Mouse (Mus musculus) hindbrain, embryonic 15.5 days (tissue): Measurements from ENCODE around the gene Lmx1b. TPM values are rescaled to one million over a fixed set of nuclear protein-coding genes. Genes with fewer than 3 reads are reported as not detected.

Experiments used
- ATAC-seq: fragments of 200-750 bp; cut with Nextera tagmentation; 2 replicates; pipeline ENCODE4 v1.8.0; 2017; ENCODE audit warnings: low read depth, moderate number of reproducible peaks, moderate TSS enrichment; ENCODE audit not compliant: low FRiP score
- H3K27ac ChIP-seq: fragments of 300-500 bp; sonication (generic); replicated peaks from 2 replicates; pipeline ENCODE4 v1.5.1; 2015; ENCODE audit warnings: mild to moderate bottlenecking, inconsistent platforms
- H3K27me3 ChIP-seq: fragments of 300-500 bp; sonication (generic); 2 replicates; pipeline ENCODE4 v1.6.1; 2015; ENCODE audit warnings: control low read depth, inconsistent platforms
- H3K36me3 ChIP-seq: fragments of 300-500 bp; sonication (generic); 2 replicates; pipeline ENCODE4 v1.6.1; 2015; ENCODE audit warnings: control low read depth, inconsistent platforms
- H3K4me1 ChIP-seq: fragments of 300-500 bp; sonication (generic); replicated peaks from 2 replicates; pipeline ENCODE4 v1.6.1; 2015; ENCODE audit warnings: control low read depth, inconsistent platforms
- H3K4me2 ChIP-seq: fragments of 300-500 bp; sonication (generic); 2 replicates; pipeline ENCODE4 v1.6.1; 2015; ENCODE audit warnings: moderate library complexity, mild to moderate bottlenecking, inconsistent platforms
- H3K4me3 ChIP-seq: fragments of 300-500 bp; sonication (generic); 2 replicates; pipeline ENCODE4 v1.5.1; 2015; ENCODE audit warnings: mild to moderate bottlenecking, inconsistent platforms
- H3K9ac ChIP-seq: fragments of 300-500 bp; sonication (generic); 2 replicates; pipeline ENCODE4 v1.6.1; 2015; ENCODE audit warnings: inconsistent platforms
- H3K9me3 ChIP-seq: fragments of 300-500 bp; sonication (generic); 2 replicates; pipeline ENCODE4 v1.6.1; 2016; ENCODE audit warnings: control low read depth, inconsistent platforms
- WGBS: fragments of 180-500 bp; shearing (Covaris S2); methylation state at CpG from one replicate; pipeline ENCODE4 v1.1.7; 2015; 5-methylcytosine and 5-hydroxymethylcytosine counted together
- polyA plus RNA-seq: library from polyadenylated mRNA; unstranded; fragments of >200 nt; fragmentation: Nextera tagmentation; extraction: Ambion mirVana; gene quantifications from 2 replicates; pipeline ENCODE4 v1.2.1, GENCODE M21; 2015

Lmx1b gene
- polyA plus RNA-seq, 1 experiment from 2014 or later, result 6.2 TPM

DNA sequence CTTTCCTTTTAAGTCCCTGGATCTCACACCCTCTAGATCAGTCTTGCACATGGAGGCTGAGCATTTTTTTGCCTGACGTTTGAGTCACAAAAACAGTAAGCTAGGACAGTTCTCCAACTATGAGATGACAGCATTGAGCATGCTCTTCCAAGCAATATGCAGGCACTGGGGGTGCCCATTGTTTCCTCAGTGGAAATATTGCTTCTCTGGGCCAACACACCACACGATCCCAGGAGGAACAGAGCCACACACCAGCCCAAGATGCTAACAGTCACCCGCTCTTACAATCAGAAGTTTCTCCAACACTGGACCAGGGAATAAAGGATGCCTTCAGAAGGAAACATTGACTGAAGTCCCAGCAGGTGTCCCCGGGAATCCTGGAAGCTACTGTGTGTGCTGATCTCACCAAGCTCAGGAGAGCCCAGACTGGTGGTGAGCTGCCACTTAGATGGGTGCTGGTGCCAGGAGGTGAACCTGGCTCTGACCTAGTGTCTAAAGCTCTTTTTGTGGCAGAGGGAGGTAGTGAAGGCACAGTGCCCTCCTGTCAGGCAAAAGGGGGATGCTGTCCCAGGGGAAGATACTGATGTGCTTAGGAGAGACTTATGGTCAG lies 5.7 kb downstream of the Lmx1b start:
- WGBS, result 13% methylated on average over 4 of the region's 4 CpGs
- peaks cover 81% of the 10 kb centered on the region for H3K27me3 ChIP-seq
- H3K4me1 ChIP-seq, result peaks cover 25% of the 10 kb centered on the region
- H3K4me3 ChIP-seq, result peak overlapping the region; percentile 39
- peak overlapping the region; percentile 65 for H3K27ac ChIP-seq
- H3K9me3 ChIP-seq, result no peaks in the 10 kb centered on the region
- ATAC-seq, result no peak
- peak overlapping the region; percentile 53 for H3K4me2 ChIP-seq
- H3K9ac ChIP-seq, result peak overlapping the region; percentile 34; the same call in 1 of the 2 replicates
- H3K36me3 ChIP-seq, result no peaks in the 10 kb centered on the region

DNA sequence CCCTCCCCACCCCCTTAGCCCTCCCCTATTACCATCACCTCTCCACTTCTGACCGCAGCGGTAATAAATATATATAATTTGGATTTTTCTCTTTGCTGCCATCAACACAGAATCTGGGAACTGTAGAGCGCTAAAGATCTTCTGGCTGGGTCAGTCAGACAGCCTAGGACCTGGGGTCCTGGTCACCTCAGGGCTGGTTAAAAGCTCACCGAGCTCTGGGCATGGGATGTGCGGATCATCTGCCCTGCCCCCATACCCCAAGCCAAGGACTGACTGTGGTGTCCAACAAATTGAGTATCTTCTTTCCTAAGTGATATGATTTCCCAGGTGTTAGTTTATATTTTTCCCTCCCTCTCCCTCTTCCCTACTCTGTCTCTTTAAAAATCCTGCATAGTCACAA lies 6.4 kb downstream of the Lmx1b start:
- WGBS, result 16% methylated on average over 5 of the region's 5 CpGs

DNA sequence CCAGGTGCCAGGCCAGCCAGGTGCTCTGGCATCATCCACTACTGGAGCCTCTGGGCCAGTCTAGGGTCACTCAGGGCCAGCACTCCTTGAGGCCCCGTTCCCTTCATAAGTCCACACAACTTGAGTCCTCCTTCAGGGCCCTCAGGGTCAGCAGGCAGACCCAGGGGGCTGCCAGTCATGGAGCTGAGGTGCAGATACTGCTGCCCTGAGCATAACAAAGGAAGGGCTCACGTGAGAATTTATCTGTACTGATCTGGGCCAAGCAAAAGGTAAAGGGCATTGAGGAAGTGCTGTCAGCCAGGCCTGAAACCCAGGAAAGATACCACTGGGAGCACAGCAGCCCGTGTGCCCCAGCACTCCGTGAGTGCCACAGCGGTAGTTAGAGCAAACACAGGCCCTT lies 7.1 kb downstream of the Lmx1b start:
- Histone ChIP-seq H3K4me3 (no peak overlapping the region), H3K9ac (no peak overlapping the region)
- WGBS, result 6% methylated on average over 5 of the region's 5 CpGs

More for the DNA sequence above, 6.4 kb downstream of the Lmx1b start:
- peak overlapping the region; percentile 53 for H3K4me2 ChIP-seq
- no peak overlapping the region for H3K4me3 ChIP-seq
- no peak overlapping the region for H3K9ac ChIP-seq
- H3K27me3 ChIP-seq, result peaks cover 81% of the 10 kb centered on the region
- H3K27ac ChIP-seq, result no peak overlapping the region
- H3K9me3 ChIP-seq, result no peaks in the 10 kb centered on the region
- ATAC-seq, result no peak
- H3K4me1 ChIP-seq, result peaks cover 19% of the 10 kb centered on the region; the same call in 1 of the 2 replicates
- no peaks in the 10 kb centered on the region for H3K36me3 ChIP-seq

DNA sequence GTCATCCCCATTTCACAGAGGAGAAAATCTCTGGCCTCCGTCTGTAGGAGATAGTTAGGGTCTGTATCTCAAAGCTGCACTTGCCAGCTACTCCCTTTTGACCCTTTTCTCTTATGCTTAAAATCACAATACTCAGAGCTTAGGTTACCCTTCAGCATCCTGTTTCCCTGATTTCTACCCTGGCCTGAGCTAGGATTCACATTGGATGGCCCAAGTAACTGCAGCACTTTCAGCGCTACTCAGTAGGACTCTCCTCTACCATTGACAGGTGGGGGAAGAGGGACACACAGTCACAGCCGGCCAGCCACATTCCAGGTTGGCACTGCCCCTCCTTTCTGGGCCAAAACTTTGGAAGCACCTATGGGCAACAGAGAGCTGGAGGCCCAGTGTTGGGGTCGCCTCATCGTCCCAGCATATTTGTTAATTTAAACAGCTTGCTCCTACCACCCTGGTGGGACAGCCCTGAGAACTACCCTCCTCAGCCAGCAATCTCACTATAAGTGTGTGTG lies 7.7 kb downstream of the Lmx1b start:
- H3K27ac ChIP-seq, result 0 out of 2 replicates have a peak overlapping the region, but pooled peaks have one; percentile 69
- H3K4me2 ChIP-seq, result peak overlapping the region; percentile 47
- no peak for ATAC-seq
- no peak overlapping the region for H3K4me3 ChIP-seq
- H3K9me3 ChIP-seq, result no peaks in the 10 kb centered on the region
- H3K27me3 ChIP-seq, result peaks cover 79% of the 10 kb centered on the region
- no peaks in the 10 kb centered on the region for H3K36me3 ChIP-seq
- no peak overlapping the region for H3K9ac ChIP-seq
- H3K4me1 ChIP-seq, result peaks cover 19% of the 10 kb centered on the region; the same call in 1 of the 2 replicates
- WGBS, result 16% methylated on average over 5 of the region's 5 CpGs

More for the DNA sequence above, 7.1 kb downstream of the Lmx1b start:
- peaks cover 79% of the 10 kb centered on the region for H3K27me3 ChIP-seq
- H3K27ac ChIP-seq, result no peak overlapping the region
- peaks cover 19% of the 10 kb centered on the region; the same call in 1 of the 2 replicates for H3K4me1 ChIP-seq
- no peaks in the 10 kb centered on the region for H3K36me3 ChIP-seq
- H3K9me3 ChIP-seq, result no peaks in the 10 kb centered on the region
- H3K4me2 ChIP-seq, result peak overlapping the region; percentile 53
- ATAC-seq, result no peak

DNA sequence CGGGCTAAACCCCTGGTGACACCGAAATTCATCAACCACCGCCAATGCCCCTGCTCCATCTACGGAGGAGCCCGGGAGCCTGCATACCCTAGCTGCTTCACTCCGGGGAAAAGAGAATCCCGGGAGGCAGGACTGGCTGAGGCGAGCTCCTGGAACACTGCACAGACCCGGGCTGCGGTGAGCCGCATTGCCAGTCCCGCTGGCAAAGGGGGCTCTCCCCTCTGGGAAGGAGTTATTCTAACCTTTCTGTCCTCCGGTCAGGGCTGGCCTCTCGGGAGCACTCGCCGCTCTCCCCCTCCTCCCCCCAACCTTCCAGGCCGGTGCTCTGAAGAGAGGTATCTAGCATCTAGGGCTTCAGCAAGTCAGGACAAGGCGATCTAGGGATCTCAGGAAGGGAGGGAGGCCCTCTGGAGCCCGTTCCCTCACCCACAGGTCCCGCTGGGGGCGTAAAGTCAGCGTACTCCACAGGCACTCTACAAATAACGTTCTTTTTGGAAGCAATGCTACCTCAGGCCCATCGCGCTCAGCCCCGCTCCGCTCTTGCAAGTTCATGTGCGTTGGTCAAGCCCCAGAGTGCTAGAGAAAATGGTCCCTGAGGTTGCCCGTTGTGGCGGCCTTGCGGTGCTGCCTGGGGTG lies 8.5 kb downstream of the Lmx1b start:
- Histone ChIP-seq H3K4me3 (peak overlapping the region; percentile 20), H3K27ac (peak overlapping the region; percentile 69), H3K9ac (peak overlapping the region; percentile 18; the same call in 1 of the 2 replicates), H3K9me3 (no peaks in the 10 kb centered on the region), H3K4me2 (peak overlapping the region; percentile 47), H3K36me3 (no peaks in the 10 kb centered on the region), H3K27me3 (peaks cover 82% of the 10 kb centered on the region), H3K4me1 (peaks cover 23% of the 10 kb centered on the region)
- ATAC-seq, result no peak
- 2% methylated on average over 30 of the region's 31 CpGs for WGBS

DNA sequence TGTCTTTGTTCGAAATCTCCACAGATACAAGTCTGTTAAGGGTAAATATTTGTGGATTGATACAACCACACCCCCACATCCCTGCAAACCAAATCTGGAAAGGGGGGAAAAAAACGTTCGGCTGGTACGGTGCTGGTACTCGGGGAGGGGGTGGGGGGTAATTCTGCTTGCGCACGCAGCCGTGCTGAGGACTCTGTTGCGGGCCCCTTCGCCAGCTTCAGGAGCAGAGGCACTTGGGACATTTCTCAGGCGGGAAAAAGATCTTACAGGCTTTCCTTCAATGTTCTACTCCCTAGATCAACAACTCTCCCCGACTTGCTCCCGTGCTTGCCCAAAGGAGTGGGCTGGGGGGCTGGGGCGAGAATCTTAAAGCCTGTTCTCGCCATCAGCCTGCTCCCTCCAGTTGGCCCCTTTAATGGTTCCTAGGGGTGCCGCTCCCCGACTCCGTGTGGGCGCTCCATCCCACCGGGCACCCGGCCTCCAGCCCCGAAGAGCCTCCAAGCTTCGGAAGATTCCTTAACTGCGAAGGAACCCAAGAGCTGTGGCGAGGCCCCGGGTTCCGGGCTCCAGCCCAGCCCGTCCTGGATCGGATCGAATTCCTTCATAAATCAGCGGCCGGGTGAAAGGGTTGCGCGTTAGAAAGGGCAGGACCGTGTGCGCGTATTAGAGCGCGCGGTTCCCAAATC lies 9.1 kb downstream of the Lmx1b start:
- no peaks in the 10 kb centered on the region for H3K36me3 ChIP-seq
- H3K4me3 ChIP-seq, result peak overlapping the region; percentile 20
- H3K27me3 ChIP-seq, result peaks cover 86% of the 10 kb centered on the region
- under 1% methylated on average over 40 of the region's 40 CpGs for WGBS
- H3K9ac ChIP-seq, result peak overlapping the region; percentile 18; the same call in 1 of the 2 replicates
- peaks cover 26% of the 10 kb centered on the region for H3K4me1 ChIP-seq
- no peak for ATAC-seq
- peak overlapping the region; percentile 69 for H3K27ac ChIP-seq
- H3K9me3 ChIP-seq, result no peaks in the 10 kb centered on the region
- peak overlapping the region; percentile 47 for H3K4me2 ChIP-seq

DNA sequence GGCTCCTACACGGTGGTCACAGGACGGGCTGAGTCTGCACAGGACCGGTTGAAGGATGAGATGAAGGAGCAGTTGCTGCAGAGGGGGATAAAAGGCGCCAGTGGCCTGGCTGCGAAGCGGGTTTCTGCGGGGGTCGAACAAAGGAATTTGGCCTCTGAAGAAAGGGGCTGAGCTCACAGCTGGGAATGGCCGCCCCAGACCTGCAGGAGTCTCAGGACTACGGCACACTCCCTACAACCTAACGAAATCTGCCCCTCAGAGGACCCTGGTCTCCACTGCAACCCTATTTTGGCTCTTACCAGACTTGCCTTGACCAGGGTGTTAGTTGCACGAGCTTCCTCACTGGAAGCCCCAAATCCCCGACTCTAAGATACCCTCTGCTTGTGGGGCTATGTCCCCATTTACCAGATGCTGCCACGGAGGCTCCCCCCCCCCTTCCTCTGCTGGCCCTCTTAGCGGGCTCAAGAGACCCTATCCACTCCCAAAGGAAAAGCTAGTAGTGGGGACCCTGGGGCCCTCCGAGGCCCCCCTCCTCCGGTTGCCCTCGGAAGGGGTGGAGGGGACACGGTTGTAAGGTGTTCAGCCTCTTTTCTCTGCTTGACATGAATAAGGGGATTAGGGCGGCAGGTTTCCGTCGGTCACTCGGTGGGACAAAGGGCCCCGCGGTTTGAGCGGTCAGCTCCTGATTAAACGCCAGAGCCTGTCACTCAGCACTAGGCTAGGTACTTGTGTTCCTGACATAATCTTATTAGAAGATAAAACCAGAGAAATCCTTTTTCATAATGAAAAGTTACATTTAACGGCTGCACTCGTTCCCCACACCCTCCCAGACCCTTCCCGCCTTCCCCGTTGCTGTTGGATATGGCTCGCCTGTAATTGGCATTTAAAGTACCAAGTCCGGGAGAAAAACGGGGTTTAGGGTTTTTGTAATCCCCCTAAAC lies 10.0 kb downstream of the Lmx1b start:
- 1% methylated on average over 34 of the region's 34 CpGs for WGBS
- Histone ChIP-seq H3K27me3 (peaks cover 87% of the 10 kb centered on the region), H3K9ac (no peak overlapping the region), H3K27ac (peak overlapping the region; percentile 69), H3K9me3 (no peaks in the 10 kb centered on the region), H3K4me1 (peaks cover 34% of the 10 kb centered on the region), H3K4me3 (peak overlapping the region; percentile 14), H3K4me2 (peak overlapping the region; percentile 47), H3K36me3 (no peaks in the 10 kb centered on the region)
- peak; percentile 24; the same call in 1 of the 2 replicates for ATAC-seq

DNA sequence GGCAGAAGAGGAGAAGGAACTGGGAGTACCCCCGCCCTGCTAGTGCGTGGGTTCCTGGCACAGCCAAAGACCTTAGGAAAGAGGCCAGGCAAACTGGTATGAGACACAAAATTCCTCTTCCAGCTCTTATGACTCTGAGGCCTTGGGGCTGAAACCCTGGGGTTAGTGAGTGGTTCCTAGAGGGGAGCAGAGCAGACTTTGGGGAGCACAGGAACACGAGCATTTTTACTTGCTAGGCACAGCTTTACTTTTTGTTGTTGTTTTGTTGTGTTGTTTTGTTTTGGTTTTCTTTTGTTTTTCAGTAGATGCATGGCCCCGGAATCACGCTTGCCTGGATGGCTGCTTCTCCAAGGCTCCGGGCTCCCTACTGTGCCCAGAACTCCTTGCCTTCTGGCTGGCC lies 10.7 kb downstream of the Lmx1b start:
- Histone ChIP-seq H3K9me3 (no peaks in the 10 kb centered on the region), H3K4me3 (0 out of 2 replicates have a peak overlapping the region, but pooled peaks have one; percentile 14), H3K9ac (no peak overlapping the region), H3K27ac (peak overlapping the region; percentile 69; the same call in 1 of the 2 replicates), H3K27me3 (peaks cover 86% of the 10 kb centered on the region), H3K4me2 (peak overlapping the region; percentile 47), H3K36me3 (no peaks in the 10 kb centered on the region), H3K4me1 (peaks cover 36% of the 10 kb centered on the region)
- 6% methylated on average over 6 of the region's 6 CpGs for WGBS
- no peak for ATAC-seq

DNA sequence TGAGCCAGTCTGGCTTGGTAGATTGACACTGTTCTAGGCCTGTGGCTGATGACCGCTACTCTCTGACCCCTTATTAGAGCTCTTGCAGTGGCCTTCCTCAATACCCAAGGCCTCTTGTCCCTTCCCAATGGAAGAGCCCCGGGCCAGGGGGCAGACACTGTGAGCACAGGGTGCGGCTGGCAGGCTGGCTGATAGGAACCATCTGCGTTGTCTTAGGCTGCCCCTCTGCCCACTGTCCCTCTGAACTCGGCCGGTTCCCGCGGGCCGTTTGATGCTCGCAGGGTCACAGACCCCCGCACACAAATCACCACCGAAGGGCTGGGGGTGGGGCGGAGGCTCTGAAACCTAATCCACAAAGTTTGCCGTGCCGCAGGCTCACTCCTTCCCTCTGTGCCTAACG lies 11.5 kb downstream of the Lmx1b start:
- WGBS, result 2% methylated on average over 16 of the region's 16 CpGs
- peaks cover 82% of the 10 kb centered on the region for H3K27me3 ChIP-seq
- no peak overlapping the region for H3K9ac ChIP-seq
- H3K36me3 ChIP-seq, result no peaks in the 10 kb centered on the region
- no peak for ATAC-seq
- peak overlapping the region; percentile 47; the same call in 1 of the 2 replicates for H3K4me2 ChIP-seq
- H3K27ac ChIP-seq, result no peak overlapping the region
- H3K9me3 ChIP-seq, result no peaks in the 10 kb centered on the region
- H3K4me1 ChIP-seq, result peaks cover 36% of the 10 kb centered on the region
- no peak overlapping the region for H3K4me3 ChIP-seq

DNA sequence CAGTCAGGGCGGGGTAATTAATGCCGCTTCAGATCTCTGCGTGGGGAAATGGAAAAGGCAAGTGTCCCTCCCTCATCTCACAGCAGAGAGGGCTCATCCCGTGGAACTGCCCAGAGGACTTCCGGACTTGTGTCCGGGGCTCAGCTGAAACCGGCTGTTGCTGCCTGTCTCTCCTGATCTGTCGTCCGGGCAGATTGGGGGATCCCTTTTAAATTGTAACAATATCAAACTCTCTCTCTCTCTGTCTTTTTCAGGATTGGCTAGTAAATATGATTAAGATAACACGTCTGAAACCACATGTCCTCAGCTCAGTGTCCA lies 13.3 kb downstream of the Lmx1b start:
- Histone ChIP-seq H3K4me2 (peak overlapping the region; percentile 20), H3K9ac (no peak overlapping the region), H3K27ac (0 out of 2 replicates have a peak overlapping the region, but pooled peaks have one; percentile 1), H3K4me1 (peaks cover 36% of the 10 kb centered on the region), H3K4me3 (no peak overlapping the region), H3K9me3 (no peaks in the 10 kb centered on the region), H3K36me3 (no peaks in the 10 kb centered on the region), H3K27me3 (peaks cover 66% of the 10 kb centered on the region)
- 32% methylated on average over 10 of the region's 10 CpGs for WGBS
- ATAC-seq, result no peak
